Comparison of ENCODE assay signal across 24 mouse cellular contexts in genomic region chr4:22565959-22566358, GRCm38 (mm10).
DNase-seq lines count a peak whose midpoint lies in the region; ATAC-seq and TF ChIP-seq lines count a peak whose summit lies in the region.
"Had no signal": no experiment of that assay in that cellular context is flagged by ENCODE, and none has a peak within 500 bp of the region (broad histone marks: within the 10 kb centered on the region; RNA-seq: fewer than 3 reads in every experiment).

No protein-coding gene starts in this region.

- 42% methylated on average over 2 of the region's 2 CpGs for WGBS in hindbrain, embryonic 15.5 days
- 62% methylated on average over 2 of the region's 2 CpGs for WGBS in hindbrain, embryonic 12.5 days
- WGBS in neural tube, embryonic 12.5 days: 53% methylated on average over 2 of the region's 2 CpGs
- WGBS in thymus, adult 2 months: 77% methylated on average over 2 of the region's 2 CpGs

- no peaks in the 10 kb centered on the region for H3K9me3 ChIP-seq in hindbrain, embryonic 15.5 days
- no peaks in the 10 kb centered on the region for H3K9me3 ChIP-seq in hindbrain, embryonic 12.5 days (replicated peaks)
- H3K9me3 ChIP-seq in CH12.LX (replicated peaks; ENCODE audit: low read length): no peaks in the 10 kb centered on the region
- no peaks in the 10 kb centered on the region for H3K9me3 ChIP-seq in neural tube, embryonic 12.5 days
- H3K9me3 ChIP-seq: heart, embryonic 10.5 days; limb, embryonic 13.5 days; liver, embryonic 12.5 days; stomach, embryonic 15.5 days had no signal

- no peaks in the 10 kb centered on the region for H3K36me3 ChIP-seq in hindbrain, embryonic 15.5 days
- H3K36me3 ChIP-seq in hindbrain, embryonic 12.5 days: no peaks in the 10 kb centered on the region
- H3K36me3 ChIP-seq in CH12.LX (replicated peaks in 1 of 2; ENCODE audit: control insufficient read depth in 1 of 2, insufficient read depth in 1 of 2, low read length in 1 of 2): no peaks in the 10 kb centered on the region
- no peaks in the 10 kb centered on the region for H3K36me3 ChIP-seq in neural tube, embryonic 12.5 days
- no peaks in the 10 kb centered on the region for H3K36me3 ChIP-seq in thymus, adult 2 months (ENCODE audit: control insufficient read depth, insufficient read depth, low read length)
- H3K36me3 ChIP-seq: heart, embryonic 10.5 days; limb, embryonic 13.5 days; liver, embryonic 12.5 days; stomach, embryonic 15.5 days had no signal

- TF ChIP-seq EP300 in CH12.LX (IDR thresholded peaks at IDR 0.05; ENCODE audit: low read length): no peak

- ATAC-seq in hindbrain, embryonic 15.5 days (ENCODE audit: low FRiP score, low read depth): peak; percentile 45; the same call in 1 of the 2 replicates
- ATAC-seq in hindbrain, embryonic 12.5 days (ENCODE audit: low FRiP score): no peak
- 0 out of 2 replicates have a peak, but pooled peaks have one; percentile 48 for ATAC-seq in neural tube, embryonic 12.5 days (ENCODE audit: low FRiP score, low read depth)
- ATAC-seq: intestine, embryonic 16.5 days; liver, embryonic 12.5 days had no signal

- no peaks in the 10 kb centered on the region for H3K79me2 ChIP-seq in CH12.LX (replicated peaks; ENCODE audit: control insufficient read depth, extremely low read depth, insufficient read depth, poor library complexity, severe bottlenecking)

- H3K27me3 ChIP-seq in hindbrain, embryonic 15.5 days: no peaks in the 10 kb centered on the region
- H3K27me3 ChIP-seq in hindbrain, embryonic 12.5 days: no peaks in the 10 kb centered on the region
- H3K27me3 ChIP-seq in CH12.LX (replicated peaks): no peaks in the 10 kb centered on the region
- H3K27me3 ChIP-seq in neural tube, embryonic 12.5 days (replicated peaks): no peaks in the 10 kb centered on the region
- H3K27me3 ChIP-seq in thymus, adult 2 months (ENCODE audit: control insufficient read depth, insufficient read depth, low read length): no peaks in the 10 kb centered on the region
- H3K27me3 ChIP-seq: limb, embryonic 13.5 days; liver, embryonic 12.5 days; stomach, embryonic 15.5 days had no signal

- in situ Hi-C loops in CH12.LX (cut with MboI; ENCODE audit: low pct_ligation_motif_present, low pct_unique_long_range_greater_than_20kb, low sequenced_read_pairs): no loop called here

- H3K27ac ChIP-seq in hindbrain, embryonic 15.5 days (replicated peaks): no peak overlapping the region
- H3K27ac ChIP-seq in hindbrain, embryonic 12.5 days: no peak overlapping the region
- H3K27ac ChIP-seq in CH12.LX (ENCODE audit: insufficient read depth, low read depth): no peak overlapping the region
- H3K27ac ChIP-seq in neural tube, embryonic 12.5 days: no peak overlapping the region
- no peak overlapping the region for H3K27ac ChIP-seq in thymus, adult 2 months (ENCODE audit: control insufficient read depth, insufficient read depth, low read length)
- H3K27ac ChIP-seq: heart, embryonic 10.5 days; limb, embryonic 13.5 days; liver, embryonic 12.5 days; stomach, embryonic 15.5 days had no signal

- no peak overlapping the region for H3K4me2 ChIP-seq in hindbrain, embryonic 15.5 days
- no peak overlapping the region for H3K4me2 ChIP-seq in hindbrain, embryonic 12.5 days (replicated peaks)
- H3K4me2 ChIP-seq in CH12.LX (ENCODE audit: insufficient read depth, low read depth, poor library complexity, severe bottlenecking): no peak overlapping the region
- no peak overlapping the region for H3K4me2 ChIP-seq in neural tube, embryonic 12.5 days (replicated peaks)
- H3K4me2 ChIP-seq: limb, embryonic 13.5 days; liver, embryonic 12.5 days; midbrain, embryonic 11.5 days; stomach, embryonic 15.5 days had no signal

- no peak for TF ChIP-seq RAD21 in CH12.LX (IDR thresholded peaks at IDR 0.05; ENCODE audit: low read depth, low read length)

- DNase-seq in cerebellum, postnatal 10 days: peak; percentile 20 to 52
- DNase-seq in cerebellum, adult 8-10 months: no peak
- peak; percentile 21 for DNase-seq in CH12.LX (ENCODE audit: extremely low read depth)
- DNase-seq in thymus, adult 2 months: no peak
- DNase-seq in natural killer cell, adult 2 months (ENCODE audit: low spot score in 2 of 2): no peak
- DNase-seq: adrenal gland, postnatal 14 days; cerebellum, adult 11 months; gastrocnemius, postnatal 10 days; kidney, adult 9 months; kidney, postnatal 14 days; lung, adult 18-20 months; lung, postnatal 10 days; right cerebral cortex, adult 18-20 months; right cerebral cortex, postnatal 4 days; thymus, postnatal 4 days had no signal

- no peak overlapping the region for H3K4me3 ChIP-seq in hindbrain, embryonic 15.5 days
- no peak overlapping the region for H3K4me3 ChIP-seq in hindbrain, embryonic 12.5 days
- H3K4me3 ChIP-seq in CH12.LX (replicated peaks in 1 of 3; ENCODE audit: low read depth in 2 of 3, low read length in 2 of 3, poor library complexity in 1 of 3): no peak overlapping the region
- H3K4me3 ChIP-seq in neural tube, embryonic 12.5 days: no peak overlapping the region
- no peak overlapping the region for H3K4me3 ChIP-seq in thymus, adult 2 months (ENCODE audit: control insufficient read depth, insufficient read depth, low read length)
- H3K4me3 ChIP-seq: heart, embryonic 10.5 days; limb, embryonic 13.5 days; liver, embryonic 12.5 days; stomach, embryonic 15.5 days had no signal

- no peak for TF ChIP-seq CTCF in CH12.LX (conservative IDR thresholded peaks at IDR 0.05 in 1 of 2, IDR thresholded peaks at IDR 0.05 in 1 of 2; ENCODE audit: low read depth in 2 of 2, low read length in 2 of 2)
- TF ChIP-seq CTCF in thymus, adult 2 months (IDR thresholded peaks at IDR 0.05; ENCODE audit: borderline replicate concordance, control insufficient read depth, extremely low read depth, insufficient read depth, low read length, poor library complexity): no peak

- TF ChIP-seq POLR2A in CH12.LX (IDR thresholded peaks at IDR 0.05; ENCODE audit: low read depth, low read length): no peak
- TF ChIP-seq POLR2A in thymus, adult 2 months (IDR thresholded peaks at IDR 0.05; ENCODE audit: control insufficient read depth, extremely low read depth, insufficient read depth, low read length, poor library complexity): no peak

- no peak overlapping the region for H3K9ac ChIP-seq in hindbrain, embryonic 15.5 days
- H3K9ac ChIP-seq in hindbrain, embryonic 12.5 days: no peak overlapping the region
- no peak overlapping the region for H3K9ac ChIP-seq in CH12.LX (ENCODE audit: insufficient read depth, low read depth)
- H3K9ac ChIP-seq in neural tube, embryonic 12.5 days: no peak overlapping the region
- H3K9ac ChIP-seq: limb, embryonic 13.5 days; liver, embryonic 12.5 days; stomach, embryonic 15.5 days had no signal

- dilution Hi-C loops in CH12.LX (cut with MboI; ENCODE audit: extremely low pct_ligation_motif_present, extremely low pct_unique_long_range_greater_than_20kb, low sequenced_read_pairs): no loop called here

- H3K4me1 ChIP-seq in hindbrain, embryonic 15.5 days (replicated peaks): no peaks in the 10 kb centered on the region
- H3K4me1 ChIP-seq in hindbrain, embryonic 12.5 days: peaks cover 10% of the 10 kb centered on the region; the same call in 1 of the 2 replicates
- H3K4me1 ChIP-seq in CH12.LX (ENCODE audit: control insufficient read depth in 1 of 2, insufficient read depth in 2 of 2): peaks cover 0 to 11% of the 10 kb centered on the region in 2 experiments; a peak in 2 of 4 replicates
- peaks cover 8% of the 10 kb centered on the region; the same call in 1 of the 2 replicates for H3K4me1 ChIP-seq in neural tube, embryonic 12.5 days
- H3K4me1 ChIP-seq in thymus, adult 2 months (replicated peaks; ENCODE audit: control insufficient read depth, insufficient read depth, low read length): no peaks in the 10 kb centered on the region
- H3K4me1 ChIP-seq: heart, embryonic 10.5 days; liver, embryonic 12.5 days; stomach, embryonic 15.5 days had no signal

TF ChIP-seq in CH12.LX, 34 proteins besides CTCF, POLR2A, EP300 and RAD21:
- no peak for TF ChIP-seq POLR2AphosphoS2 (IDR thresholded peaks at IDR 0.05; ENCODE audit: low read depth, low read length)
- TF ChIP-seq MAZ (IDR thresholded peaks at IDR 0.05; ENCODE audit: low read depth, low read length): no peak
- no peak for TF ChIP-seq UBTF (IDR thresholded peaks at IDR 0.05; ENCODE audit: low read depth, low read length)
- TF ChIP-seq MYC (IDR thresholded peaks at IDR 0.05; ENCODE audit: low read depth, low read length): no peak
- no peak for TF ChIP-seq ELF1 (IDR thresholded peaks at IDR 0.05; ENCODE audit: low read depth, low read length)
- no peak for TF ChIP-seq NRF1 (IDR thresholded peaks at IDR 0.05; ENCODE audit: low read depth, low read length)
- no peak for TF ChIP-seq USF1 (IDR thresholded peaks at IDR 0.05; ENCODE audit: low read depth, low read length)
- no peak for TF ChIP-seq ETS1 (conservative IDR thresholded peaks at IDR 0.05; ENCODE audit: low read depth, low read length)
- no peak for TF ChIP-seq HCFC1 (IDR thresholded peaks at IDR 0.05; ENCODE audit: low read depth, low read length)
- TF ChIP-seq MAX (IDR thresholded peaks at IDR 0.05; ENCODE audit: low read length): no peak
- TF ChIP-seq CHD1 (IDR thresholded peaks at IDR 0.05; ENCODE audit: low read depth, low read length): no peak
- no peak for TF ChIP-seq E2F4 (IDR thresholded peaks at IDR 0.05; ENCODE audit: insufficient replicate concordance, low read depth, low read length)
- TF ChIP-seq PAX5 (IDR thresholded peaks at IDR 0.05; ENCODE audit: low read length): no peak

Comparison
In these comparisons a context has a peak if more than half of its experiments do, and no peak if none do; other contexts are left out.
1. DNase-seq: peak in cerebellum, postnatal 10 days (2 of 2) and CH12.LX (single experiment); none in cerebellum, adult 8-10 months (single experiment), thymus, adult 2 months (single experiment) and natural killer cell, adult 2 months (0 of 2).